Mouse (Mus musculus) lung, postnatal 0 days (tissue): ENCODE results near the gene Fgf4.

Source experiments
- CTCF ChIP-seq: IDR thresholded peaks from 2 replicates; pipeline ENCODE4 v1.5.1; 2016; ENCODE audit warnings: antibody characterized with exemption, mild to moderate bottlenecking
- EP300 ChIP-seq: IDR thresholded peaks from 2 replicates; pipeline ENCODE4 v1.6.1; 2016; ENCODE audit warnings: antibody characterized with exemption, mild to moderate bottlenecking, control low read depth

GRCm38 (mm10) chr7:144828369-144828768, 18.8 kb upstream of the Fgf4 start:
- no peak for TF ChIP-seq CTCF
- TF ChIP-seq EP300: no peak
